Mouse (Mus musculus) liver (tissue): ENCODE measurements around the gene Gm14862.

Source experiments
- DNase-seq: peaks from one replicate; pipeline ENCODE4 v3.0.0-alpha.2; 2020; ENCODE audit warnings: mixed read lengths

Gm14862 gene

DNA sequence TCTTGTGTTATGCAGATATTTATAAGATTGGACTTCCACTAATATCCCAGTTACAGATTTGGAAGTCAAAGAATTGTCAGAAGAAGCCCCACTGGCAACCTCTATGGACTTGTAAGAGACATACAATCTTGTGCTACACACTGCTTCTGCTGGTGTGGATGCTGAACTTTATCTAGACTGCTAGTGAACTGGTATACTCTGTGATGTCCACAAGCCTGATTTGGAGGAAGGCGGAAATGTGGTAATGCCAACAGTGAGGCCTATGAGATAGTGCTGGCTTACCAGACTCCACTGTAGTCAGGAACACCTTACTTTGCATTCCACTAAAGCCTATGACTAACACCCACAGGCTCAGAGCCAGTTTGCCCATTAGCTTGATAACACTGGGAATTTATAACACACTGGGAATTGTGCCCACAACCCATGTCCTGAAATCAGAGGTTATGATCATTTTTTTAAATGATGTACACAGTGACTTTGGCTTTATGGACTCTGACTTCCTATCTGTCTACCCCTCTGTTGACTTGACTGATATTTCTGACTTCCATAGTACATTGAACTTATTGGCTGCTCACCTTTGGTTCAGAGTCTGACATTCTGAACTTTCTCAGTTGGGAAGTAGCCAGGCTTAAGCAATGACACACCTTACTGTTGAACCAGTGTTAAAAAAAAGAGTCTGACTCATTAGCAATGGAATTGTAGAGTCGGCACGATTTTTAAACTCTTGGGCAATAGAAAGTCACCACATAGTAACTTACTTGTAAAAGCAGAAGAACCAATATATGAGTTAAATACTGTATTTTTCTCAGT lies 34.1 kb downstream of the Gm14862 start:
- no peak for DNase-seq

DNA sequence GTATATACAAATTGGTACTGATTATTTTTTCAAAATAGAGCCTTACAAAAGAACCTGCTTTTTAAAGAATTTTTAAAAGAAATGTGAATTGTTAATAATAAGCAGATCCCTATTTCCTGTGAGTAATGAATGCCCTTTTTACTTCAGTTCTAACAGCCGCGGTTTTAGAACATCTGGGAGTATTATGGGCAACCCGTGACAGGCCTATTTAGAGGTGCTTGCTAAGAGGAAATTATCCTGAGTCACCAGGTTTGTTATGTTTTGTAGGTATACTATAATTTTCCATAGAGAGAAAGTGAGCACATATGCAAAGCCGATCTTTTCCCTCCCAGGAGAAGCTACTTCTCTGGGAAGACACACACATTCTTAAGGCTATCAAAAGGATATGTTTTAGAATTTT lies 35.0 kb downstream of the Gm14862 start:
- no peak for DNase-seq

DNA sequence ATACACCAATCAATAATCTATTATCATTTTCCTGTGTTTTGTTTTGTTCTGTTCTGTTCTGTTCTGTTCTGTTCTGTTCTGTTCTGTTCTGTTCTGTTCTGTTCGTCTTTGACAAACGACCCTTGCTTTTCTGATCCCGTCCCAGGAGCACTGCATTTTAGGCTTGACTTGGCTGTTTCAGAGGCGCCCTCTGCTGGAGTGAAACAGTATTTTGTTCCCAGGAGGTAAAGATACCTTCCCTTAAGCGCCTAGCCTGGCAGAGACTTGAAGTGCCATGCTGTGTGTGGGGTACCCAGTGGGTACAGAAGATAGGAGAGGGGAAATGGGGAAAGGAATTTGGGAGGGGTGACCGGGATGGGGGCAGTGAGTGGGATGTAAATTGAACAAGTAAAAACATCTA lies 35.5 kb downstream of the Gm14862 start:
- DNase-seq, result peak; percentile 81

DNA sequence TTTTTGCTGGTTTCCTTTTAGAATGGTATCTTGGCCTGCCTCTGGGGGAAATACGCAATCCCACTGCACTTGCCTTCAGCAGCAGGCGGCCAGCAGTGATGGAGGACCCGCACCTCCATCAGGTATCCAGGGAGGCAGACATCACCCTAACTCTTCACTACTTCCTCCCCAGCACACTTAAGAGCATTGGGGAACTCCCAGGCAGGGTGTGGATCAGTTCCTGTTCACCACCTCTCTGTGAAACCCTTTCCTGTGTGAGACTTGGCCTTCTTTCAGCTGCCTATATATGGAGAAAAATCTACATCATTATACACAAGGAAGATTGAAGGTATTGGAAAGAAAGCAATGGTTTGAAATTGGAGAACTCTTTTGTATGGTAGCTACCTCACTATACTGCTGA lies 37.1 kb downstream of the Gm14862 start:
- no peak for DNase-seq

DNA sequence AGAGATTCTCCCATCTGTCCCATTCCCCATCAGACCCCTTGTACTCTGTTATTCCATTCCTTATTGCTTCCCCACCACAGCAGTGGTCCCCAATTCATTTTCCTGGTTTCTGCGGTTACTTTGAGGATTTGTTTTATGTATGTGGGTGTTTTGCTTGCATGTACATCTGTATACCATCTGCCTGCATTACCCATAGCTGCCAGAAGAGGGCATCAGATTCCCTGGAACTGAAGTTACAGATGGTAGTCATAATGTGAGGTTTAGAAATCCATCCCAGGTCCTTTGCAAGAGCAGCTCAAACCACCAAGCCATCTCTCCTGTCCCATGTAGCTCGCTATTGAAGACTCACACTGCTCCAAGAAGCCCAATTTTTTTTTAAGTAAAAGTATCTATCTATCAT lies 40.5 kb downstream of the Gm14862 start:
- DNase-seq, result peak; percentile 68

DNA sequence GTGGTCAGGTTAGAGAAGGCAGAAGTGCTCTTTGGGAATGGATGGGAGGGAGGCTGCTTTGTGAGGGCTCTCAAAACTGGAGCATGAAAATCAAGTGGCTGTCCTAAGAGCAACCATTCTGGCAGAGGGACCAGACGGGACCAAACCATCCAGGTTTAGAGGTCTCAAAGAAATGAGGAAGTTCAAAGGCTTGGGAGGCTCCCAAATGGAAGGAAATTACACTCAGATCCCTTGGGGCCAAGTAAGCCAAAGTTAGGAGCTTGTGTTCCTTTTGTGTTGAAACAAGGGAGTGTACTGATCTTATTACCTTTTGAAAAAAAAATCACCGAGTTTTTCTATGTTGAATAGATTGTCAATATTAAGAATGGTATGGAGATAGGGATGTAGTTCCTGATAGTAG lies 51.6 kb downstream of the Gm14862 start:
- no peak for DNase-seq

DNA sequence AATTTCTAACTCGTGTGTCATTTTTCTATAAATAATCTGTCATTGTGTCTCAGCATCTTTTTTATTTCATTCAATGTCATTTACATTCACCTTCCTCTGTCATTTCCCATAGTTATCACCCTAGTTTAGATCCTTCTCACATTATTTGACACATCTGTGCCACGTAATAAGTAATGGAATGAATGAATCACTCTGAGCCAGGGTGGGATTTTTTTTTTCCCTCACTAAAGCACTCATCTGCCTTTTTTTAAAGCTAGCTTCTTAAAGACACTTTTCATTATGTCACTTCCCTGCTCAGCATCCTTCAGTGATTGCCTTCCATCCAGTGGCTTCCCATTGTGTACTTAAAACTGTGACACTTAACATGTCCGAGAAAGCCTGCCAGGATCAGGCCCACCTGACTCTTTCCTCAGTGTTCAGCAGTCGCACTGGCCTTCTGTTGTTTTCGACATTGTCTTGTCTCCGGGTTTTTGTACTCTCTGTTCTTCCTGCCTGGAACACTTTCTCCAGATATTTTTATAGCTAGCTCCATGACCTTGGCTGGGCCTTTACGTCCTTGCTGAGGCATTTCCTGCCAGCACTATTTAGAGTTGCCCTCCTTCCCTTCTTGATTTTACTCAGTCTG lies 53.8 kb downstream of the Gm14862 start:
- no peak for DNase-seq

DNA sequence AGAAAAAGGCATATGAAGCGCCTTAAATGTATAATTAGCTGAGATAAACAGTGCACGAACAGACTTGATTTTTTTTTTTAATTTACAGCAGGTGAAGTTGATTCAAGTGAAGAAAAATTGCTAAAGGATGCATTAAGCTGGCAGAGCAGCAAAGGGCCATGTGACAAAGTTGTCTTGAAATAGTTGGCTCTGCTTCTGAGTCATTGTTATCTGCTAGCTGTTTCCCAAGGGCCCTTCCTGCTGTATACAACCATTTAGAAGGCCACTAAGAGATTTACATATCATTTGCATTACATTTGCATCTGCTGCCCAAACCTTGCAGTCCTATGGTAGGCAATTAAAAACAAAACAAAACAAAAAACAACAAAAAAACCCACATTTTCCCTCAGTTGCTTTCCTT lies 54.7 kb downstream of the Gm14862 start:
- no peak for DNase-seq
